In the genomic region with DNA sequence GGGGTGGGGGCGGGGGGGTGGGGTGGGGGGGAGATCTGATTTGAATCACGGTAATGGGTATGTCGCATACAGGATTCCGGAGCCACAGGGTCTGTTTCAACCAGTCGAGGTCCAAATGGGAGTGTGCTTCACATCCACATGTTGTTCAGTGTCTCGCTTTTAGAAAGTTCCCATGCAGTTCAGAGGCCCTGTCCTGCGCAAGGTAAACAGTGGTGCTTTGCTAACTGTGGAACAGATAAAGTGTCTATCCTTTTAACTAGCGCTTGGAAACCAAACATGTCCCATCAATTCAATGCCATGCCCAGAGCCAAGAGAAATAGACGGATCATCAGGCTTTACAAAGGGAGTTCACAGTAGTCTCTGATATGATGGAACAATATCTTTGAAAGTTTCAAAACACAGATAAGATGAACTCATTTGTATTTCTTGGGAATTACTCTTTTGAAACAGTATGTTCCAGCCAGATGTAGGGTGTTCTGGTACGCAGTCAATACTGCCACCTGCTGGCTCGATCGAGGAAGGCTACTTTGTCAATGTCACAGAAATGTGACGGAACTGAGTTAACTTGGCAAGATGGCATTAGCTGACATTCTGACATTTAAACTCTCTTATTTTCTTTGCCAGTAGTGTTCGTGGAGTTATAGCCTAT, we compare ENCODE assay signal across 8 mouse cellular contexts.
DNase-seq lines count a peak whose midpoint lies in the region; ATAC-seq and TF ChIP-seq lines count a peak whose summit lies in the region.
"Had no signal": no experiment of that assay in that cellular context is flagged by ENCODE, and none has a peak within 500 bp of the region (broad histone marks: within the 10 kb centered on the region; RNA-seq: fewer than 3 reads in every experiment).

No protein-coding gene starts in this region.

- no peak overlapping the region for H3K4me3 ChIP-seq in hindbrain, embryonic 13.5 days
- H3K4me3 ChIP-seq: neural tube, embryonic 12.5 days had no signal

- WGBS in hindbrain, embryonic 13.5 days, result 52% methylated on average over 13 of the region's 14 CpGs

- no peaks in the 10 kb centered on the region for H3K27me3 ChIP-seq in Patski
- H3K27me3 ChIP-seq in hindbrain, embryonic 13.5 days, result no peaks in the 10 kb centered on the region
- H3K27me3 ChIP-seq: neural tube, embryonic 12.5 days had no signal

- in situ Hi-C loops in Patski (cut with MboI; ENCODE audit: low pct_unique_long_range_greater_than_20kb), result loop anchor here (5.0 to 10.0 kb wide), 6 partner anchors 64 to 614 kb away; no protein-coding TSS in a partner anchor

- TF ChIP-seq CTCF in Patski (IDR thresholded peaks at IDR 0.05), result peak; percentile 94

- H3K4me1 ChIP-seq in hindbrain, embryonic 13.5 days (replicated peaks), result no peaks in the 10 kb centered on the region
- H3K4me1 ChIP-seq: neural tube, embryonic 12.5 days had no signal

- H3K27ac ChIP-seq in hindbrain, embryonic 13.5 days, result no peak overlapping the region
- H3K27ac ChIP-seq: neural tube, embryonic 12.5 days had no signal

- ATAC-seq in Patski, result no peak
- ATAC-seq in hindbrain, embryonic 13.5 days (ENCODE audit: low FRiP score), result 0 out of 2 replicates have a peak, but pooled peaks have one; percentile 43

- no peak overlapping the region for H3K4me2 ChIP-seq in hindbrain, embryonic 13.5 days
- H3K4me2 ChIP-seq: neural tube, embryonic 12.5 days had no signal

- POLR2A ChIA-PET in Patski (lab: Charles Lee), result no interaction called here

- no peaks in the 10 kb centered on the region for H3K36me3 ChIP-seq in hindbrain, embryonic 13.5 days
- H3K36me3 ChIP-seq: neural tube, embryonic 12.5 days had no signal

- no peak for DNase-seq in Patski (ENCODE audit: low read depth, low spot score)
- peak; percentile 48 to 58 for DNase-seq in cerebellum, adult 18-20 months
- peak; percentile 29 to 66 for DNase-seq in frontal cortex, postnatal 10 days (ENCODE audit: low spot score in 2 of 2)
- DNase-seq in layer of hippocampus, postnatal 25 days (ENCODE audit: extremely low spot score in 1 of 2, low spot score in 1 of 2), result peak; percentile 37 to 80
- DNase-seq in mesoderm, embryonic 11.5 days (ENCODE audit: low read depth, low spot score), result peak; percentile 74
- DNase-seq in spleen, adult 12 weeks (ENCODE audit: low spot score), result peak; percentile 3

- no peaks in the 10 kb centered on the region for H3K9me3 ChIP-seq in hindbrain, embryonic 13.5 days
- H3K9me3 ChIP-seq: neural tube, embryonic 12.5 days had no signal

- CTCF ChIA-PET in Patski (lab: Charles Lee), result interaction anchor here (0.9 kb wide), 1 partner anchor 84 kb away, joined by 3 read pairs; no protein-coding TSS in a partner anchor

- no peak overlapping the region for H3K9ac ChIP-seq in hindbrain, embryonic 13.5 days
- H3K9ac ChIP-seq: neural tube, embryonic 12.5 days had no signal
